Mouse (Mus musculus) left cerebral cortex, adult 8-10 months (tissue): ENCODE data around the gene Hoga1. TPM values are rescaled to one million over a fixed set of nuclear protein-coding genes. Genes with fewer than 3 reads are reported as not detected.

Experiments used
- DNase-seq, 2 experiments: peaks; one replicate each; pipeline ENCODE4 v3.0.0; 2022; ENCODE audit warnings: low spot score in 2 of 2
- total RNA-seq, 4 experiments: library from RNA; stranded (reverse); gene quantifications; 2 replicates each; pipeline ENCODE4 v1.2.4; 2022

Gene Hoga1
- 1 to 10 TPM; 4.8 to 6.0 (median 5.2) TPM for total RNA-seq

DNA sequence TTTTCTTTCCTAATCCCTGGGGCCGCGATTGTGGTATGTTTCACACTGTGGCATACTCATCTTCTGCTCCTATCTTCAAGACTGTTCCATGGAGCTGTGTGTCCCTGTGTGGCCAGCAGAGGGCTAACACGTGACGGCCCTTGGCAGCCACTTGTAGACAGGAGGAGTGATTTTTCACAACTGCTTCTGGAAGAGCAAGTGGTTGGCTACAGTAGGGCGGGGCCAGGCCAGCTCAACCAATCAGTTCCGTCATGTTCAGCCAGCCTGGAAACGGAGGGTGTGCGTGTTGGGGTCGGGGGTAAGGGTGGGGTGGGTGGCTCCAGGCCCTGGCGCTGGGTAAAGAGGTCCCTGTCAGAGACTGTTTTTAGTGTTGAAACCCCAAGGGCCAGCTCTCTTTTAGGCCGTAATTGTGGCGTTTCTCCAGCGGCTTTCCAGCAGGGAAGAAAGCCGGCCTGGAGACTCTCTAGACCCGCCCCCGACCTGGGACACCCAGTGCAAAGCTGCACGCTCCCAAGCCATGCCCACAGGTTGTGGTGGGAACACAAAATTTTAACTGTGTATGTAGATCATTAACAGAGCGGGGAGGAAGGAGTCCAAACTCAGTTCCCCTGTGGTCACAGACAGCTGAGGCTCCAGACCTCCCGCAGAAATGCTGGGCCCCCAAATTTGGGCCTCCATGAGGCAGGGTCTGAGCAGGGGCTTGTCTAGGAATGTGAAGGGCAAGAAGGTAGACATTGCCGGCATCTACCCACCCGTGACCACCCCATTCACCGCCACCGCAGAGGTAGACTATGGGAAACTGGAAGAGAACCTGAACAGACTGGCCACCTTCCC is at the start of gene Hoga1:
Gene Hoga1 (plus strand): TSS at position 342 of the 834 bp plus-strand sequence.
- peak in 1 of 2 experiments; percentile 38 for DNase-seq

DNA sequence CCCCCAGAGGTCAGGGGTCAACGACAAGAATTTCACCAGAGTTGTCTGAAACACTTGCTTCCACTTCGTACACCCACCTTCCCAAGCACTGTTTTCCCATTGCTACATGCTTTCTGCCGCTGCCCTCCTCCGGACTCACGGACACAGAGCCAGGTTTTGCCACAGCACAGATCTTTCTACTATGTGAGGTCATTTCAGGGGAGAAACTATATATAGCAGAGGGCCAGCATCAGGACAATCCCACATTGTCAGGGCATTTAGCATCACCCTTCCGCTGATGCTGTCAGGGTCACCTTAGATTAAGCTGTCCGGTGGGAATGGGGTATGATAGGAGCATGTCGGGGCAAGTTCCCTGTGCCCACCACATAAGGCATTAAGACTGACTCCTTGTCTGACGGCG is 48.3 kb upstream of the Hoga1 start:
- no peak for DNase-seq

- no peak for DNase-seq
Measured at GRCm38 (mm10) chr19:41998770-41999548, 46.5 kb upstream of the Hoga1 start.

DNA sequence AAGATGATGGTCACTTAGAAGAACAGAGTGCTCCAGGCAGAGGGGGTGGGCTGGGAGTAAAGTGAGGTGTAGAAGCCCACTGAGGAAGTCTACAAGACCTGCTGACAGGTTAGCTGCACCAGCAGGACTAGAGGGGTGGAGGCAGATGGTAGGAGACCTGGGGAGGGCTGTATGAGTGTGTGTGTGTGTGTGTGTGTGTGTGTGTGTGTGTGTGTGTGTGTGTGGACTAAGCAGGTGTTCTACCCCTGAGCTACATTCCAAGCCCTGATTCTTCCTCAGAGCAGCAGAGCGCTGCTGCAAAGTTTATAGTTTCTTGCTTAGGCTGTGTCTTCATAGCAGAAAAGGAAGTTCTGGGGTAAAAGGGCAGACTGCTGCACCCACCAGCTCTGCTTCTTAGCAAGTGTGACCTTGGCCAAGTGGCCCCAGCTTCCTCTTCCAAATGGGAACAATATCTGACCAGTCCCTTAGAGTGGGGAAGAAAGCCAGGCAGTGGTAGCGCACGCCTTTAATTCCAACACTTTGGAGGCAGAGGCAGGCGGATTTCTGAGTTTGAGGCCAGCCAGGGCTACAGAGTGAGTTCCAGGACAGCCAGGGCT is 45.6 kb upstream of the Hoga1 start:
- no peak for DNase-seq

DNA sequence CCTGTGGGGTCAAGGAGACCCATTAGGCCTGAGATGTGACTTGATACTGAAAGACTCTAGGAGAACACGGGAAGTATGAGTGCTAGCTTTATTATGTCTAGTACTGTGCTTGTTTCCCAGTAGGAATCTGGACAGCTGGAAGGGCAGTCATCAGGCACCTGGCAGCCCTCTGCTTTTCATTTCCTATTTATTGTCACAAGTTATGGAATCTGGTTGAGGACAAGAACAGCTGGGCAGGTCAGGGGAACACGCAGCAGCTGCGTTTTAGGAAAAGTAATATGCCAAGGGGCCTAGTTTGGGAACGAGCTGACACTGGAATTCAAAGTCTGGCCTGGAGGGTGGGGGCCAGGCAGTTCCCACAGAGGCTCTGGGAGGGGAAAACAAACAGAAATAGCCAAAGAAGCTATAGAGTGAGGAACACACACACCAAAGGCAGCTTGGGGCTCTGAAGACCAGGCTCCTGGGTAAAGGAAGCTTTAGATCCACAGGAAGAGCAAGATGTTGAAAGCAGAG is 44.9 kb upstream of the Hoga1 start:
- no peak for DNase-seq

DNA sequence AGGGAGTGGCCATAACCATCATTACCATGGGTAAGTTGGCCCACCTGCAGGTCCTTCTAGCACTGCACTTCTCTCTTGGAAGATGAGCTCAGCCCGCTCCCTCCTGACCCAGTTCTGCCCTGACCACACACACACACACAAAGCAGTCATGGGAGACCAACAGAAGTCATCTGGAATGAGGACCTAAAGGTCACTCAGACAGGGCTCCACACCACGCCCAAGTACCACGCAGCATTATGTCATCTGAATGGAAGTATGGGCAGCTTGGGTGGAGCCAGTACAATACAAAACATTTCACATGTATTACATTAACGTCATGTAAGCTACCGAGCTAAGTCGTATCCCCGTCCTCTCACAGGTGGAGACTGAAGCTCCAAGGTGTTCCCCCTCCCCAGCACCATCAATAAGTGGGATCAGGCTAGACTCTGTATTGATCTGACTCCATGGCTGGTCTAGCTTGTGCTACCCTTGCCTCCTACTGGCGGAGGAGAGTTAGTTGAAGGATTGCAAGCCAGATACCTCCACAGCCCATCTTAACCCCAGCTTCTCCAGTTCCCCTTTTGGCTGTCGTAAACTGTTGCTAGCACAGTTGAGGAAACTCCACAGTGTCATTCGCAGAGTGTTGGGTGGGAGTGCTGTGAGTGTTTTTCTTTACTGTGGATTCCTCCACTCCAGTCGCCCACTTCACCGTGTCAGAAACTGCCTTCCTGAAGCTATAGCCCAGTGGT is 44.0 kb upstream of the Hoga1 start:
- no peak for DNase-seq

DNA sequence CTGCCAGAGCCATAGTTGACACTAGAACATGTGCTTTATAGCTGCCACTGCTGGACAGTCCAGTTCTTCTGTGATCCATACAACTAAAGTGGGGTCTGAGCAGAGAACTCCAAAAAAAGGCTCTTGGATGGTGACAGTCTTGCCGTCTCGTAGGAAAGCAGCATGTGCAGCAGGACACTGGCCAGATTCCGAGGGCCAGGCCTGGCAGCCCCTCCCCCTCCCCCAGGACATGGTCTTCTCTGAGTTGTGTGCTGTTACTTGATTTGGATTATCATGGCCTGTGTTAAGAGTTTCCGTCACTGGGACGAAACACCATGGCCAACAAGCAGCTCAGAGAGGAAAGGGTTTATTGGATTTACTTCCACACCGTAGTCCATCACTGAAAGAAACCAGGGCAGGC is 41.2 kb upstream of the Hoga1 start:
- DNase-seq = no peak

GRCm38 (mm10) chr19:42005616-42006015 is 39.8 kb upstream of the Hoga1 start:
- no peak for DNase-seq

- no peak for DNase-seq
Measured at GRCm38 (mm10) chr19:42006568-42006967, 38.8 kb upstream of the Hoga1 start.

GRCm38 (mm10) chr19:42008586-42008985 is 36.8 kb upstream of the Hoga1 start:
- DNase-seq = no peak

DNA sequence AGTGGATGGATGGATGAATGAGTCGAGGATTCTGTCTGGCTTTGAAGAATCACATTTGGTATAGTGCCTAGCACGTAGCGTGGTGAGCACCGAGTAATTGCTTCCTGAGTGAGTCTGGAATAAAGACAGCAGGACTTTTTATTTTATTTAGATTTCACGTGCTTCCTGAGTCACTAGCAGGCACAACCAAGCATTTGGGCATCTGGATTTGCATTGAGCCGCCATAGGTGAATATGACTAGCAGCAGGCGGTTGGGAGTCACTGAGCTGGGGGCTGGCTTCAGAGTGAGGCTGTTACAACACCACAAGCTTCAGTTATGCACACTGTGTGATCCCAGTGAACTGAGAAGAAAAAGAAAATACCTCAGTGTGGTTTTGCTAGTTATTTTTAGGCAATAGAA is 36.3 kb upstream of the Hoga1 start:
- no peak for DNase-seq

DNA sequence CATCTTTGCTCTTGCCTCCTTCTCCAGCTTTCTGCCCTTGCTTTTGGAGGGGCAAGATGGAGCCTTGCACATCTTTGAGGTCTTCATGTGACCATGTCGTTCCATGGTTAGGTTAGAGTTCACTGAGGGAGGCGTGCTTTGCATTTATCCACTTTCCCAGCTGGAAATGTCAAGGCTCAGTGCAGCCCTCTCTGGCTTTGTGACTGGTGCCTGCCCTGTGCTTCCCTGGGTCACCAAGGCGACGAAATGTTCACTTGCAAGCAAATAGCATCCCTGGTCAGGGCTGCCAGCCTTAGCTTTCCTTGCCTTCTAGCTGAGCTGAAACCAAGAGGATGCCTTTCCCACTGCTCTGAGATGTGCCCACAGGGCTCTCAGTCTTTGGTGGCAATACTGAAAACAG is 35.0 kb upstream of the Hoga1 start:
- DNase-seq = no peak

GRCm38 (mm10) chr19:42011123-42011522 is 34.3 kb upstream of the Hoga1 start:
- no peak for DNase-seq

DNA sequence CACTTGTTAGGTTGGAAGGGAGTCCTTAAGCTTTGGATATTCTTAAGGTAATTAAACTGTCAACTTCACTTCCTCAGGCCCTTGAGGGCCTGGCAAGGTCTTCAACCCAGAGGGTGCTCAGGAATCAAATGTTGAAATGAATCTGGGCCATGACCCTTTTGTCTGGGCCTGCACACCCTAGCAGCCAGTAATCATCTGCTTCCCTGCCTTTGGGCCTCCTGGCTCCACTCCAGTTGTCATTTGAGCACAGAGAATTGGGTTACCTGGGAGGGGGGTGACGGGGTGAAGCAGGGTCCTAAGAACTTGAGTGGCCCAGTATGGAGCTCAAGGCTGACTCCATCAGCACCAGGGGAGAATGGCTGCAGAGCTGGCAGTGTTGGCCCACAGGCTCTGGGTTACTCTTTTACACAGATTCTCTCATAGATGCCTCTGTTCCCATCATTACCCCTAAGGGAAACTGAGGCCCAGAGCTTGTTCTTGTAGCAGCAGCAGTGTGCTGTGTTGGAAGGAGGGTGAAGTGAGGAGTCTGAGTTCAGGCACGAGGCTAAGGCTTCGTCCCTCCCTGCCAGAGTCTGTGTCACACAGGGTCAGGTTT is 31.1 kb upstream of the Hoga1 start:
- no peak for DNase-seq

DNA sequence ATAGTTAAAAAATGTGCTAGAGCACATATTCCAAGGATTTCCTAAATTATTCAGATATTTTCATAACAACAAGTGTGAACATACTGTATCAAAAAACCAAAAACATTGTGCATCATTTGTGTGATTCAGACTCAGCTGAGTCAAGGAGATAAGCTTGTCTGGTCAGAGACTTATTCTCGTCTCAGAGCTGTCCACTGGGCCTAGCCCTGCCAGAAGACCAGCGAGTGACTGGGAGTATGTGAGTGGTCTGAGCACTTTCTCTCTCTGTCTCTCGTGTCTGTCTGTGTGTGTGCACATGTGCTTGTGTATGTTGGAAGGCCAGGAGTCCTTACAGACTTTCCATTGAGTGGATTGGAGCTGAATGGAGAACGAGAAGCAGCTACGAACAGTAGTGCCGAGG is 30.4 kb upstream of the Hoga1 start:
- no peak for DNase-seq

DNA sequence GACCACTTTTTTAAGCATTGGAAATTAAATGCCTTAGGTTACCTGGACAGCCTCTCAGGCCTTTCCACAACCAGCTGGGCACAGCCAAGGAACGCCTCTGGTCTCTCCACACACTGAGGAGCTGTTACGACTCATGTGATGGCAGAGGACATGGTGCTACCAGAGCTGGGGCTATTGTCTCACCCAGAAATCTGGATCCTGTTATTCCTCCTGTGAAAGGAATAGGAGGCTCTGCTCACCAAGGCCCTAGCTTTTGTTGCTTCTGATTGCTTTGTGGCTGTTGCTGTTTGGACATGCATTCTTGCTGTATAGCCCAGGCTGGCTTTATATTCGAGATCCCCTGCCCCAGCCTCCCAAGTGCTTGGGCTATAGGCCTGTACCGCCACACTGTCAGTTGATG is 29.2 kb upstream of the Hoga1 start:
- no peak for DNase-seq

DNA sequence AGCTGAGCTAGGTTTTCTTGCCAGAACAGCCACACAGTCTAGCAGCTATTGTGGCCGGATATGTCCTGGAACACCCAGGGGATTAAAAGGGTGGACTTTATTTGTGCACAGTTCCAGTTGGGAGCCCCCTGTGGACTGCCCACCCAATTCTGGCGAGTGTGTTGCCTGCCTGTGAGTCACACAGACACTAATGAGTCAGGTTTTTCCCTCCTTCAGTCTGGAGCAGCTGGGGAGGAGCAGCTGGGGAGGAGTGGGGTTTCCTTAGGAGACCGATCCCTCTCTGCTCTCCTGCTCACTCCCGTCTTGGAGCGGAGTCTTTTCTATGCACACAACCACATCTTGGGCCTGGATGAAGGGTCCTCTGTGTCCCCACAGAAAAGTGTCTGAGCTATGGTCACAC is 28.6 kb upstream of the Hoga1 start:
- DNase-seq = peak; percentile 18 to 72

DNA sequence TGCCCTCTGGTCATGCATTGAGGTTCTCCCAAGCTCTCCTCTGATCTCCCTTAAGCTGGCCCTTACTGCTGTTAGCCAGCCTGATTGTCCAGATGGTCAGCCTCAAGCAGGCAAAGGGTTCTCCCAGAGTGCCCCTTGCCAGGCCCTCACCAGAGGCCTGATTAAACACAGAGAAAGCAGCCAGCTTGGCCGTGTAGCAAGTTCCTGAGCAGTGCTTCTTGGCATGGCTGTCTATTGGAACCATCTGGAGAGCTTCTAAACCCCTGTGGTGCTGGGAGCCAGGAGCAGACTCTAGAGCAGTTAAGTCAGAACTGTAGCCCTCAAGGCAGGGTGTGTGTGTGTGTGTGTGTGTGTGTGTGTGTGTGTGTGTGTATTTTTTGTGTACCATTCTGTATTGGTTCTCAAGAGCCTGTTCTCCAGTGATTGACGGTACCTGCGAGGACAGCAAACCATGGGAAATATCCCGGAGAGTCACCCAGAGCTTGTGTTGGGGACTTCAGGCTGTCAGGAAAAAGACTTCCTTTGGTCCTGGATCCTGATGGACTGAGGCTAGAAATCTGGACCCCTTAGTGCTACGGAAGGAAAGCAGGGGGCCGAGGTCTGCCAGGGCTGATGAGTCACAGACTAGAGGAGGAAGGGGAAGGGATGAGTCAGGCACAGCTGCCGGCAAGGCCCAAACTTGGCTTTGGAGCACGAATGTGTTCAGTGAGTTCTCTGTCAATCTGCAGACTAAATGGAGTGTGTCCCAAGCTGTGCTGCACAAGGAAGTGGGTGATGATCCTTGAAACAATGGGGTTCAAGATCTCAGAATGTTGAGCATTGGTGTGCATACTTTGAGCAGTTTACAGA is 27.8 kb upstream of the Hoga1 start:
- peak; percentile 18 to 69 for DNase-seq

DNA sequence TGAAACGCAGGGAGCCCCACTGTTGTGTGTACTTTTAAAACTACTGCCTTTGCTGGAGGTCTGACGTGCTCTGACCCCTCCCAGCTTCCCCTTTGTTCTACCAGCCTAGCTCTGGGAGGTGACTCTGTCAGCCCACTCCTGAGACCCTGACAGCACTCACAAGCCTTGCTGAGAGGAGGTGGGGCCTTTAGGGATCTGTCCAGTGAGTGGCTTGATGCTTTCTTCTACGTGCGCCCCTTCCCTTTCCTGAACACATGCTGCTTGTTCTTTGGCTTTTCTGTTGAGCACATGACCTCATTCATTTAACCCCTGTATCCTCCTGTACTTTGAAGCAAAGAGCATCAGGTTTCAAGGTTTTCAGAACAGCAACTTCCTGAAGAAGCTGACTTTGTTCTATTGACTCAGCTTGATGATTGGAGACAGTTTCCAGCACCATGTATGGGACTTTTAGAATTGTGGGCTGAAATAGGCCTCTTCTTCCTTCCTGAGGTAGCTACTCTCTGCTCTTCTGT is 26.3 kb upstream of the Hoga1 start:
- no peak for DNase-seq
